Mouse (Mus musculus) liver, adult 2 months (tissue): ENCODE data around the gene Nsd2.

Source experiments
- CTCF ChIP-seq: fragments of 200-500 bp; IDR thresholded peaks from 2 replicates; pipeline ENCODE4 v1.5.1; 2011; ENCODE audit warnings: low read depth, low read length, control low read depth
- POLR2A ChIP-seq: fragments of 200-500 bp; IDR thresholded peaks from 2 replicates; pipeline ENCODE4 v1.6.1; 2011; ENCODE audit warnings: low read length, control low read depth; ENCODE audit not compliant: insufficient read depth; ENCODE audit errors: extremely low read depth

DNA sequence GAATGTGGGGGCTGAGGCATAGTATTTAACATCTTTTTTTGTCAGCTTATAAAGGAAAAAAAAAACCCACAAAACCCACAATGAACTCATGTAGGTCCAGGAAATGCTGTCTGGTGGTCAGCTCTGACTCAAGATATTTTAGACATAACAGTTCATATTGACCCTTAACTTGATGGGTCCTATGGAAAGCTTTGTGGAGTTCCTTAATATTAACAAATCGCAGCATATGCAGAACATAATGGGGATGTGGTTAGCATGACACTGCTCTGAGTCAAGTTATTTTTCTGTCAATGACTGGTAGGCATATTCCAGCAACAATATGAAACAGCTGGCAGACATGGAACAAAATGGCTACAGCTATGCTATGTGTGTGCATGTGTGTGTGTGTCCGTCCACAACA, 17.2 kb upstream of the Nsd2 start:
- no peak for TF ChIP-seq CTCF
- no peak for TF ChIP-seq POLR2A
